Mouse (Mus musculus) limb, embryonic 14.5 days (tissue): ENCODE results near the gene Mbnl2. TPM values are rescaled to one million over a fixed set of nuclear protein-coding genes. Genes with fewer than 3 reads are reported as not detected.

Experiments
- ATAC-seq: fragments of 200-750 bp; cut with Nextera tagmentation; 2 replicates; pipeline ENCODE4 v1.8.0; 2017; ENCODE audit warnings: low read depth, moderate number of reproducible peaks, moderate TSS enrichment; ENCODE audit not compliant: low FRiP score
- DNase-seq: peaks from one replicate; pipeline ENCODE4 v3.0.0-alpha.2; 2015; ENCODE audit warnings: low spot score
- H3K27ac ChIP-seq: fragments of 300-500 bp; sonication (generic); replicated peaks from 2 replicates; pipeline ENCODE4 v1.5.1; 2014; ENCODE audit warnings: low read depth, mild to moderate bottlenecking, low read length, moderate library complexity, mixed read lengths
- H3K27me3 ChIP-seq: fragments of 300-500 bp; sonication (generic); 2 replicates; pipeline ENCODE4 v1.6.1; 2014; ENCODE audit warnings: low read length, mixed read lengths; ENCODE audit not compliant: control insufficient read depth, insufficient read depth
- H3K36me3 ChIP-seq: fragments of 300-500 bp; sonication (generic); 2 replicates; pipeline ENCODE4 v1.6.1; 2014; ENCODE audit warnings: mild to moderate bottlenecking, low read length, moderate library complexity, mixed read lengths; ENCODE audit not compliant: control insufficient read depth, insufficient read depth
- H3K4me1 ChIP-seq: fragments of 300-500 bp; sonication (generic); 2 replicates; pipeline ENCODE4 v1.6.1; 2014; ENCODE audit warnings: antibody characterized with exemption, low read length, mixed read lengths; ENCODE audit not compliant: control insufficient read depth, insufficient read depth
- H3K4me2 ChIP-seq: fragments of 300-500 bp; sonication (generic); replicated peaks from 2 replicates; pipeline ENCODE4 v1.6.1; 2014; ENCODE audit warnings: low read depth, mild to moderate bottlenecking, low read length, moderate library complexity; ENCODE audit not compliant: severe bottlenecking
- H3K4me3 ChIP-seq: fragments of 300-500 bp; sonication (generic); replicated peaks from 2 replicates; pipeline ENCODE4 v1.5.1; 2014; ENCODE audit warnings: low read length
- H3K9ac ChIP-seq: fragments of 300-500 bp; sonication (generic); 2 replicates; pipeline ENCODE4 v1.6.1; 2014; ENCODE audit warnings: mild to moderate bottlenecking, low read depth, low read length, moderate library complexity; ENCODE audit not compliant: severe bottlenecking
- H3K9me3 ChIP-seq: fragments of 300-500 bp; sonication (generic); 2 replicates; pipeline ENCODE4 v1.6.1; 2016; ENCODE audit warnings: low read length; ENCODE audit not compliant: control insufficient read depth
- POLR2A ChIP-seq: fragments of 200-500 bp; IDR thresholded peaks from 2 replicates; pipeline ENCODE4 v1.8.0; 2012; ENCODE audit warnings: inconsistent platforms, mild to moderate bottlenecking, moderate library complexity, borderline replicate concordance; ENCODE audit not compliant: insufficient read depth, insufficient read length; ENCODE audit errors: extremely low read depth
- WGBS: fragments of 180-500 bp; shearing (Covaris S2); extraction: QIAGEN DNeasy Blood & Tissue Kit; methylation state at CpG from one replicate; pipeline ENCODE4 v1.1.7; 2014; 5-methylcytosine and 5-hydroxymethylcytosine counted together
- polyA plus RNA-seq, 2 experiments: library from polyadenylated mRNA; depleted of rRNA in 1 of 2; stranded (reverse) in 1 of 2; unstranded in 1 of 2; fragments of >200 nt; fragmentation: Nextera tagmentation in 1 of 2; extraction: Ambion mirVana in 1 of 2; gene quantifications; 2 replicates each; pipeline versions ENCODE4 v1.2.1 to v1.2.3; 2012 to 2014

Mbnl2 gene
- polyA plus RNA-seq, 2 experiments: 109 to 161 TPM

DNA sequence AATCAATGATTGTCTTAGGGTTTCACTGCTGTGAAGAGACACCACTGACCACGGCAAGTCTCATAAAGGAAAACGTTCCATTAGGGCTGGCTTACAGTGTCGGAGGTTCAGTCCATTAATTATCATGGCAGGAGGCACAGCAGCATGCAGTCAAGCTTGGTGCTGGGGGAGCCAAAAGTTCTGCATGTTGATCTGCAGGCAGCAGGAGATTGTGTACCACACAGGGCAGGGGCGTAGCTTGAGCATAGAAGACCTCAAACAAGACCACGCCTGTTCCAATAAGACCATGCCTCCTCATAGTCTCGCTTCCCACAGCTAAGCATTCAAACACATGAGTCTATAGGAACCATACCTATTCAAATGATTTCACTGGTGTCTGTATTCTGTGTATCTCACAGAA lies 85.7 kb downstream of the Mbnl2 start:
- peaks cover 14% of the 10 kb centered on the region for H3K36me3 ChIP-seq
- H3K4me2 ChIP-seq: no peak overlapping the region
- 75% methylated on average over 6 of the region's 6 CpGs for WGBS
- no peak for ATAC-seq
- H3K27me3 ChIP-seq: no peaks in the 10 kb centered on the region
- H3K4me3 ChIP-seq: no peak overlapping the region
- H3K9ac ChIP-seq: no peak overlapping the region
- no peak for TF ChIP-seq POLR2A
- H3K27ac ChIP-seq: no peak overlapping the region
- H3K4me1 ChIP-seq: peaks cover 6% of the 10 kb centered on the region; the same call in 1 of the 2 replicates
- no peaks in the 10 kb centered on the region for H3K9me3 ChIP-seq
- DNase-seq: no peak

DNA sequence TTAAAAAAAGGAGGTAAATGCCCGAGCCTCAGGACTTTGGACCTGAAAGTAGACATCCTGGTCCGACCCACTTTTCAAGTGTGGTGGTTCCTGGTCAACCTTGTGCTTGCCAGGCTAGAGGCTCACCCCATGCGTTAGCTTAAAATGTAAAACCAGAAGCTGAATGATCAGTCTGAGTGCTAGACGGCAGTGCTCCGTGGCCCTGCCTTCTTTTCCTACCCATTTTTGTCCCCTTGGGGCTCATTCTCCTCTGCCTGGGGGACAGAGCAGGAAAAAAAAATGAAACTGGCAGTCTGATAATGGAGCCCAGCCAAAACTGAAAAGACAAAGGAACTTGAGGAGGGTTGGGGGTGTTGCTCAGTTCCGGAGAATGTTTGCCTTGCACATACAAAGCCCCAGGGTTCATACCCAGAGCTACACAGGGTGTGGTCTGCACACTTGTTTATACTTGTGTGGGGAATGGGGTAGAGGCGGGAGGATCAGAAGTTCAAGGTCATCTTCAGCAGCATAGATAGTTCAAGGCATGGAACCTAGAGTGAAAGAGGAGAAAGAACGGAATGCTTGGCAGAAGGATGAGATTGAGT lies 87.0 kb downstream of the Mbnl2 start:
- ATAC-seq (no peak), DNase-seq (no peak)
- Histone ChIP-seq H3K4me2 (no peak overlapping the region), H3K36me3 (peaks cover 17% of the 10 kb centered on the region), H3K27me3 (no peaks in the 10 kb centered on the region), H3K9me3 (no peaks in the 10 kb centered on the region), H3K9ac (no peak overlapping the region), H3K27ac (no peak overlapping the region), H3K4me1 (peaks cover 9% of the 10 kb centered on the region), H3K4me3 (no peak overlapping the region)
- TF ChIP-seq POLR2A: no peak
- WGBS: 68% methylated on average over 8 of the region's 8 CpGs

DNA sequence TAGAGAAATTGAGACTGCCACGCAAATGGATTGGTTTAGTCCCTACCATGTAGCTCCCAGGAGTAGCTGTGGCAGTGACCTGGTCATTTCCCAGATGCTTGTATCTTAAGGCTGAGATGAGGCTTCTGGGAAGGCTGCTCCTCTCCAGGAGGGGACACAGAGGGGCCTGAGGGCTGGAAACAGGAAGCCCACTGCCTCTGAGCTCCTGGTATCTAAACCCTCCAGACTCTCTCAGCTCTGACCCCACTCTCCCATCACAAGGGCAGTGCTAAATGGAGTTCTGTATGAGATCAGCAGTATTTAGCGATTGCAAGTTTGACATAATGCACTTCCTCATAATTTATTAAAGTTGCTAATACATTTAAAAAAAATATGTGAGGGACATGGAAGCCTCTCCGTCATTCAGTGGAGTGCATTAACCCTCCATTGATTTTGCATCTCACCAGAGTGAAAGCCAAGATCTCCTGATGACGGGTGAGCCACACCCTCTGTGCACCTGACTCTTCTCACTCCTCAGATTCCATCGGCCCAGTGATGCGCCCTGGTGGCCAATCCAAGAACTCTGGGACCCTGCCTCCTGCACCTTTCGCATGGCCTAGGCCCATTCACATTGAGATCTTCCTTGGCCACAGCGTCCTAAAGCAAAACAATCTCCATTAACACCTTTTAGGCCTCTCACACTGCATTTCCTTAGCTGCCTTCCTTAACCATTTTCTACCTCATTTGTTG lies 87.8 kb downstream of the Mbnl2 start:
- WGBS: 70% methylated on average over 8 of the region's 8 CpGs
- Histone ChIP-seq H3K4me1 (peaks cover 17% of the 10 kb centered on the region), H3K4me3 (no peak overlapping the region), H3K36me3 (peaks cover 20% of the 10 kb centered on the region), H3K27ac (no peak overlapping the region), H3K9me3 (no peaks in the 10 kb centered on the region), H3K27me3 (no peaks in the 10 kb centered on the region), H3K9ac (no peak overlapping the region), H3K4me2 (no peak overlapping the region)
- DNase-seq (no peak), ATAC-seq (no peak)
- TF ChIP-seq POLR2A: no peak

DNA sequence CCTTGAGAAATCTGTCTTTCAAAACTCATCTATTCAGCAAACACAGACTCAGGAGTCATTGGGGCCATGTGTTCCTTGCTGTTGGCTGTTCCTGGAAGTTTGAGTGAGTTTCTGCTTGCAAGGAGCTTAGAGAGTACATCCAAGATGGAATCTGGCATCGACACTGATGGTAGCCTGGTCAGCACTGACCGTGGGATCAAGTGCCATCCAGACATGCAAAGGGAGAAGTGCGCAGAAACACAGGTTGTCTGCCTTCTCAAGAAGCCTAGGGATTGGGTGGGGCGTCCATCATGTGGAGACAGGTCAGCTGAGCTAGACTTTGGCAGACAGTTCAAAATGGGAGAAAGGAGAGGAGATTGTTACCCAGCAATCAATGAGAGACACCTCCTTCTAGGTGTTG lies 89.6 kb downstream of the Mbnl2 start:
- TF ChIP-seq POLR2A: no peak
- 96% methylated on average over 4 of the region's 4 CpGs for WGBS

DNA sequence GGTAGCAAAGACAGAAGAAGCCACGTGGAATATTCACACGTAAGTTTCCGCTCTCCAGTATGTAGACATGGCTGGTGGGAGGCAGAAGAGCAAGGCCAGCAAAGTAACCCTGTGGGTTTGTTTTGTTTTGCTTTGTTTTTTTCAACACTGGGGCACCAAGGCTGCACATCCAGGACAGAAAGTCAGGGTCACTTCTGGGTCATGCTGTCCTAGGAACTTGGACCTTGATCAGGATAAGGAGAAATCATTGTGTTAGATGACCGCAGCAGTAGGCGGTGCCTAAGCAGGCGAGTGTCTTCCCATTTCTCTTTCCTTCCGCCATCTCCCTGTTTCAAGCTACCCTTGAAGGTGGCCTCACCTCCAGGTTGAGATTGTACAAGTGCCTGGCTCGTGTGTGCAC lies 91.5 kb downstream of the Mbnl2 start:
- Histone ChIP-seq H3K27ac (no peak overlapping the region; the same call in 1 of the 2 replicates), H3K27me3 (no peaks in the 10 kb centered on the region), H3K9ac (no peak overlapping the region), H3K36me3 (peaks cover 10% of the 10 kb centered on the region), H3K9me3 (no peaks in the 10 kb centered on the region), H3K4me1 (peaks cover 53% of the 10 kb centered on the region), H3K4me3 (no peak overlapping the region), H3K4me2 (no peak overlapping the region)
- DNase-seq (no peak), ATAC-seq (no peak)
- TF ChIP-seq POLR2A: no peak
- 93% methylated on average over 8 of the region's 8 CpGs for WGBS

More for the DNA sequence above, 89.6 kb downstream of the Mbnl2 start:
- H3K4me1 ChIP-seq: peaks cover 35% of the 10 kb centered on the region
- no peak overlapping the region for H3K27ac ChIP-seq
- H3K27me3 ChIP-seq: no peaks in the 10 kb centered on the region
- no peak overlapping the region for H3K9ac ChIP-seq
- peaks cover 15% of the 10 kb centered on the region for H3K36me3 ChIP-seq
- H3K9me3 ChIP-seq: no peaks in the 10 kb centered on the region
- no peak overlapping the region for H3K4me3 ChIP-seq
- no peak overlapping the region for H3K4me2 ChIP-seq
- ATAC-seq (no peak), DNase-seq (no peak)

DNA sequence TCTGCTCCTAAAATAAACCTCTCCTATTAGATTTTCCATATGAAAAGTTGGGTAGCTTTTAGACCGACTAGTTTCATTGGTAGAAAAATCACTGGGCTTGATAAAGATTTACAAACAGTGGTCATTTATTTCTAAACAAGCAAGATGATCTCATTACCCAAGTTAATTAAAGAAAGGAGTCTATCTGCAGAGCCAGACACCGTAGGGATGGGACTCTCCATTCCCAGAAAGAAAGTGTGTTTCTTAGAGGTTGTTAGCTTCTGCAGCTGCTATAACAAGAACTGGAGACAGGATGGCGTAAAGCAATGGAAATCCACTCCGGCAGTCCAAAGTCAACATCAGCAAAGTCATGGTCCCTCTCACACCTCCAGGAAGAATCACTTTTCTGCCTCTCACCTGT lies 92.1 kb downstream of the Mbnl2 start:
- peaks cover 55% of the 10 kb centered on the region for H3K4me1 ChIP-seq
- no peak for DNase-seq
- no peak for TF ChIP-seq POLR2A
- no peak overlapping the region for H3K4me2 ChIP-seq
- ATAC-seq: no peak
- 83% methylated on average over 4 of the region's 4 CpGs for WGBS
- no peak overlapping the region for H3K27ac ChIP-seq
- no peak overlapping the region for H3K9ac ChIP-seq
- no peaks in the 10 kb centered on the region for H3K27me3 ChIP-seq
- peaks cover 10% of the 10 kb centered on the region for H3K36me3 ChIP-seq
- H3K4me3 ChIP-seq: no peak overlapping the region
- no peaks in the 10 kb centered on the region for H3K9me3 ChIP-seq
